Mouse (Mus musculus): ENCODE data around the gene Vcl.

DNA sequence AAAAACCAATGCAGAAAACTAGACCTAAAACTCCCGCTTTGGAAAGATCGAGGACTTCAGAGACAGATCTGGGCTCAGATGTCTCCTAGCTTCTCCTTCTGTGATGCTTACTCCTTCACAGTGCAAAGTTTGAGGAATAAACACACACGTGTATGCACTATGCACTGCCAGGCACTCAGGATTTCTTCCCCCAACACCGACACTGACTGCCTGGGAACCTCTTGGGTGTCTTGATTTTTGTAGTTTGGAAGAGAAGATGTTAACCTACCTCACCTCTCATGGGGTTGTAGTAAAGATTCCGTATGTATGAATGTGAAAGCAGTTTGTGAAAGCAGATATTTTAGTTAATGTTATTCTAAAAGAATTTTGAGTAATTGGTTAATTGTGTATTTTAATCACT, 88.7 kb downstream of the Vcl start:
- TF ChIP-seq POLR2A (IDR thresholded peaks at IDR 0.05; ENCODE audit: borderline replicate concordance, extremely low read depth, low read depth, low read length) (no peak), CTCF (IDR thresholded peaks at IDR 0.05; ENCODE audit: insufficient read depth, low read length) (no peak)

Data from lung, adult 2 months (tissue).